Mouse (Mus musculus): ENCODE results near the gene Phyhipl. TPM values are rescaled to one million over a fixed set of nuclear protein-coding genes. Genes with fewer than 3 reads are reported as not detected.

Gene Phyhipl
- polyA plus RNA-seq, 1 experiment: 404 TPM

DNA sequence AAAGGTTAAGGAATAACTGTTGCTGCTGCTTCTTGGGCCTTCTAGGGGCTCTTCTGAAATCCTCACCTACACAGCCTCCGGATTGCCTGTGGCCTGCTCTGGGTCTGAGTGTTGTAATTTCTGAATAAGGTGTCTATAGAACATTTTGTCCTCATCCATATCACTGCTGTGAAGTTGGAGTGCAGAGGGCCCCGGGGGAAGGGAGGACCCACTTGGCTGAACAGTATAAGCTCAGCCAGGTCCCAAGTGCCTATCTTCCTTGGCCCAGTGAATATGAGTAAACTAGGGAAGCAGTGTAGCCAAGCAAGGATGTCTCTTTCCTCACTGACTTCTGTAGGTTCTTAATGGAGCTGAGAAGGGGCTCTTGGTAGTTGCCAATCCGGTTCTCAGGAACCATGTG, 103.2 kb downstream of the Phyhipl start:
- Histone ChIP-seq H3K27me3 (ENCODE audit: control insufficient read depth, insufficient read depth, low read length) (no peaks in the 10 kb centered on the region), H3K36me3 (ENCODE audit: control insufficient read depth, insufficient read depth, low read length) (no peaks in the 10 kb centered on the region), H3K4me1 (ENCODE audit: control insufficient read depth, insufficient read depth, low read length) (no peaks in the 10 kb centered on the region), H3K4me3 (ENCODE audit: control insufficient read depth, low read depth, low read length) (no peak overlapping the region), H3K27ac (ENCODE audit: control insufficient read depth, insufficient read depth, low read depth, low read length) (no peak overlapping the region)
- no peak for TF ChIP-seq CTCF (IDR thresholded peaks at IDR 0.05; ENCODE audit: control insufficient read depth, insufficient read depth, insufficient replicate concordance, low read depth, low read length)
- TF ChIP-seq POLR2A (IDR thresholded peaks at IDR 0.05; ENCODE audit: control insufficient read depth, low read depth, low read length): no peak

DNA sequence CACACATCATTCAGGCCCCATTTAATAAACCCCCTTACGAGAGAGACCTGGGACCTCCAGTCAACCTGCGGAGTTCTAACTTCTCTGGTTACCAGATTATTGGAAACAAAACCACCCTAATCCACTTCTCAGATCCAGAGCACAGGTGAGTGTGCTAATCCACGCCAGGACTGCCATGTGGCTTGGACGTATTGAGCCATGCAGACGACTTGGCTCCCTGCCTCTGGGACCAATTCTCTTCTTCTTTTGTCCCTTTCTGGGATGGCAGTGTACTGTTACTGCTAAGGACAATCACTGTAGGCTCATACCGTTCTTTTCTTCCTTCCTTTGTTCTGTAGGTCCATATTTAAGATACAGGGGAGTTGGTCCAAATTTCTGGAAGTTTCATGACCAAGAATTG, 112.9 kb downstream of the Phyhipl start:
- Histone ChIP-seq H3K36me3 (ENCODE audit: control insufficient read depth, insufficient read depth, low read length) (no peaks in the 10 kb centered on the region), H3K27ac (ENCODE audit: control insufficient read depth, insufficient read depth, low read depth, low read length) (no peak overlapping the region), H3K4me3 (ENCODE audit: control insufficient read depth, low read depth, low read length) (no peak overlapping the region), H3K4me1 (ENCODE audit: control insufficient read depth, insufficient read depth, low read length) (no peaks in the 10 kb centered on the region), H3K27me3 (ENCODE audit: control insufficient read depth, insufficient read depth, low read length) (no peaks in the 10 kb centered on the region)
- TF ChIP-seq CTCF (IDR thresholded peaks at IDR 0.05; ENCODE audit: control insufficient read depth, insufficient read depth, insufficient replicate concordance, low read depth, low read length) (no peak), POLR2A (IDR thresholded peaks at IDR 0.05; ENCODE audit: control insufficient read depth, low read depth, low read length) (no peak)

DNA sequence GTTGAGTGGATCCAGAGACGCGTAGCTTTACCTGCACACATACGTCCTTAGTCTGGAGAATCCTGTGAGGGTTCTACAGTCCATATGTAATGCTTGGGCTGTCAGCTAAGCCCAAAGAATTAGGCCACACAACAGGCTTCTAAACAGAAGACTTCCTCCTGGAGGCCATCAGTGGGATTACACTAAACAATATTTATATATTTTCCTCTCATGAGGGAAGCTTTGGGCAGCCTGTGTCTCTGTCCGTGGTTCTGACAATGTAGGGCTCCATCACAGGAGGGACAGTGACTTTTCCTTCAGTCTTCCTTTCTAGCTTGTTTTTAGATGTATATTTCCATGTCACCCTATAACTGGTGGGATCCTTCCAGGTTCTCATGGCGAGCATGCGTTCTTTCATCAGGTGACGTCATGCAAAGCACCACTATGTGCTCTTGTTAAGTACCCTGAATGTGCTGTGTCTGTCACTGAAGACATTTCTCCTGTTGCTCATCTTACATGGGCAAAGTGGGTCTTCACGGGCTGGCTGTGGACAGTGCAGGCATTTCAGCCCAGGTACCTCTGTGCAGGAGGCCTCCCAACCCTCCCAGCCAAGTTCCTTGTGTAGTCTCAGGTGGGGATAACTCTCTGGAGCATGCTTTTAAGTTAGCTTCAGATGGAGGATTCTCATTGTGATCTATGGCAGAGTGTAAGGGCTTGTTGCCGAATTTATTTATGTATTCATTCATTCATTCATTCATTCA, 115.1 kb downstream of the Phyhipl start:
- no peaks in the 10 kb centered on the region for H3K27me3 ChIP-seq (ENCODE audit: control insufficient read depth, insufficient read depth, low read length)
- TF ChIP-seq CTCF (IDR thresholded peaks at IDR 0.05; ENCODE audit: control insufficient read depth, insufficient read depth, insufficient replicate concordance, low read depth, low read length) (no peak), POLR2A (IDR thresholded peaks at IDR 0.05; ENCODE audit: control insufficient read depth, low read depth, low read length) (no peak)
- H3K4me3 ChIP-seq (ENCODE audit: control insufficient read depth, low read depth, low read length): no peak overlapping the region
- no peaks in the 10 kb centered on the region for H3K4me1 ChIP-seq (ENCODE audit: control insufficient read depth, insufficient read depth, low read length)
- H3K36me3 ChIP-seq (ENCODE audit: control insufficient read depth, insufficient read depth, low read length): no peaks in the 10 kb centered on the region
- no peak overlapping the region for H3K27ac ChIP-seq (ENCODE audit: control insufficient read depth, insufficient read depth, low read depth, low read length)

DNA sequence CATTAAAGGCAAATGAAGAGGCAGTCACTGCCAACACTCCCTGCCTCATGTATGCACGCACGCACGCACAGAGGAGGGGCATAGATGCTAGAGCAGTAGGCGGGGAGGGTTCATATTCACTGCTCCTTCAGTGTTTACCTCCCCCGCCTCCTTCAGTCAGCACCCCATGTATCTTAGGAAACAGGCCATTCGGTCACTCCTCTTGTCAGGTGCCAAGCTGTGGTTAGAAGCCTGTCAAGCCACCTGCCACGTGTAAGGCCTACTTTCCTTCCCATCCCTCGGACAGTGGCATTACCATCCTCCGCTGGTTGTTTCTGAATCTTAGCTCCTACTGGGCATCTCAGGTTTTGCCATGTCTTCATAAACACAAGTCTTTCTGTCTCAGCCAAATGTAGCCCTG, 116.5 kb downstream of the Phyhipl start:
- TF ChIP-seq CTCF (IDR thresholded peaks at IDR 0.05; ENCODE audit: control insufficient read depth, insufficient read depth, insufficient replicate concordance, low read depth, low read length) (no peak), POLR2A (IDR thresholded peaks at IDR 0.05; ENCODE audit: control insufficient read depth, low read depth, low read length) (no peak)
- no peaks in the 10 kb centered on the region for H3K36me3 ChIP-seq (ENCODE audit: control insufficient read depth, insufficient read depth, low read length)
- no peaks in the 10 kb centered on the region for H3K27me3 ChIP-seq (ENCODE audit: control insufficient read depth, insufficient read depth, low read length)

DNA sequence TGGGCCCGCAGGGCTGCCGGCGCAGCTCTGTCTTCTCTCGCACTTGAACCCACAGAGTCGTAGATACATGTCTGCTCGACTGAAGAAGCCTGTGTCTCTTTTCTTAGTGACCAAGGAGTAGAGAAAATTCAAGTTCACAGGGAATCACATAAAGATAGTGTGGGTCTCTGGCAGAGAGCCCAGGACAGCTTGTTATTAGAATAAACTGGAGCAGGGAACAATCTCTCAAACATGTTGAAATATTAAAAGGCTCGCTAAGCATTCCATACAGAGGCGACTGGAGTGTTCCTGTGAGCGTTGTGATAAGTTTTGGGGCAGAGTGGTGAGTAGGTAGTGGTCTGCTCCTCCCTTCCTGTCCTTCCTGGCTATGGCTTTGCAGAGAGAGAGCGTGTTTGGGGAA, 118.1 kb downstream of the Phyhipl start:
- no peaks in the 10 kb centered on the region for H3K4me1 ChIP-seq (ENCODE audit: control insufficient read depth, insufficient read depth, low read length)
- no peaks in the 10 kb centered on the region for H3K36me3 ChIP-seq (ENCODE audit: control insufficient read depth, insufficient read depth, low read length)
- no peak overlapping the region for H3K27ac ChIP-seq (ENCODE audit: control insufficient read depth, insufficient read depth, low read depth, low read length)
- TF ChIP-seq CTCF (IDR thresholded peaks at IDR 0.05; ENCODE audit: control insufficient read depth, insufficient read depth, insufficient replicate concordance, low read depth, low read length): no peak
- H3K27me3 ChIP-seq (ENCODE audit: control insufficient read depth, insufficient read depth, low read length): no peaks in the 10 kb centered on the region
- H3K4me3 ChIP-seq (ENCODE audit: control insufficient read depth, low read depth, low read length): no peak overlapping the region

More for the DNA sequence above, 116.5 kb downstream of the Phyhipl start:
- H3K4me1 ChIP-seq (ENCODE audit: control insufficient read depth, insufficient read depth, low read length): no peaks in the 10 kb centered on the region
- no peak overlapping the region for H3K4me3 ChIP-seq (ENCODE audit: control insufficient read depth, low read depth, low read length)
- no peak overlapping the region for H3K27ac ChIP-seq (ENCODE audit: control insufficient read depth, insufficient read depth, low read depth, low read length)

DNA sequence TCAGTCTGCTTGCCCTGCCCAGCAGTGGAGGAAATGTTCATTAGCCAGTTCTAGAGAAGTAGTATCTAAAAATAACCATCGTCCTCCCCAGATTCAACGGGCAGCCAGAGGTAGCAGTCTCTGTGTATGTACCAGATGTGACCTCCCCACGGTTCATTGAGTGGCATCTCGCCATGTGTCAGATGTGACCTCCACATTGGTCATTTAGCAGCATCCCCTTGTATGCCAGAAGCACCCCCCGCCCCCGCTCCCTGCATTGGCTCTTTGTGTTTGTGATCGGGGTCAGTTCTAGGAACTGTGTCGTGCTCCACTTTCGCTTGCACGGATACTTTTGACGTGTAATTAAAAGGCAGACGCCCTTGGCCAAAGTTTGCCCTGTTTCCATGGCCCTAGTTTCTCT, 120.4 kb downstream of the Phyhipl start:
- Histone ChIP-seq H3K4me3 (ENCODE audit: control insufficient read depth, low read depth, low read length) (no peak overlapping the region), H3K27ac (ENCODE audit: control insufficient read depth, insufficient read depth, low read depth, low read length) (no peak overlapping the region), H3K36me3 (ENCODE audit: control insufficient read depth, insufficient read depth, low read length) (no peaks in the 10 kb centered on the region), H3K4me1 (ENCODE audit: control insufficient read depth, insufficient read depth, low read length) (no peaks in the 10 kb centered on the region), H3K27me3 (ENCODE audit: control insufficient read depth, insufficient read depth, low read length) (no peaks in the 10 kb centered on the region)
- no peak for TF ChIP-seq CTCF (IDR thresholded peaks at IDR 0.05; ENCODE audit: control insufficient read depth, insufficient read depth, insufficient replicate concordance, low read depth, low read length)
- no peak for TF ChIP-seq POLR2A (IDR thresholded peaks at IDR 0.05; ENCODE audit: control insufficient read depth, low read depth, low read length)

DNA sequence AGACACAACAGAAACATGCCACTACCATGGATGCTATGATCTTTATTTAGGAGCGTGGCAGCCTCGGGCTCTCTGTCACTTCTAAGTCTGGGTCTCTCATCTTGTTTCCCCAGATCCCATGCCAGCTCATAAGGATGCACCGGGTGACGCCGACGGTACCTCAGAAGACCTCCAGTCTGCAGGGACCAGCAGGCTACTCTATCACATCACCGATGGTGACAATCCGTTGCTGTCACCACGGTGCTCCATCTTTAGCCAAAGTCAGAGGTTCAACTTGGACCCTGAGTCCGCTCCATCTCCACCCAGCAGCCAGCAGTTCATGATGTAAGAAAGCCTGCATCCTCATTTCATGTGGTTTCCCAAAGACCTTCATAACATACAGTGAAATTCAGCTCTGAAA, 121.2 kb downstream of the Phyhipl start:
- Histone ChIP-seq H3K27me3 (ENCODE audit: control insufficient read depth, insufficient read depth, low read length) (no peaks in the 10 kb centered on the region), H3K27ac (ENCODE audit: control insufficient read depth, insufficient read depth, low read depth, low read length) (no peak overlapping the region), H3K4me1 (ENCODE audit: control insufficient read depth, insufficient read depth, low read length) (no peaks in the 10 kb centered on the region), H3K4me3 (ENCODE audit: control insufficient read depth, low read depth, low read length) (no peak overlapping the region), H3K36me3 (ENCODE audit: control insufficient read depth, insufficient read depth, low read length) (no peaks in the 10 kb centered on the region)
- TF ChIP-seq CTCF (IDR thresholded peaks at IDR 0.05; ENCODE audit: control insufficient read depth, insufficient read depth, insufficient replicate concordance, low read depth, low read length): no peak
- no peak for TF ChIP-seq POLR2A (IDR thresholded peaks at IDR 0.05; ENCODE audit: control insufficient read depth, low read depth, low read length)
